Mouse (Mus musculus) left cerebral cortex, adult 9 months (tissue): ENCODE data around the gene Sorcs3.

Experiments used
- DNase-seq, 2 experiments: peaks; one replicate each; pipeline ENCODE4 v3.0.0; 2022; ENCODE audit warnings: low spot score in 2 of 2

Gene Sorcs3

GRCm38 (mm10) chr19:48378006-48378540, 172.2 kb downstream of the Sorcs3 start:
- DNase-seq: no peak

- peak in 1 of 2 experiments; percentile 71 for DNase-seq
Measured at GRCm38 (mm10) chr19:48391551-48391950, 185.7 kb downstream of the Sorcs3 start.

GRCm38 (mm10) chr19:48404774-48405495, 199.1 kb downstream of the Sorcs3 start:
- no peak for DNase-seq

GRCm38 (mm10) chr19:48408221-48408620, 202.4 kb downstream of the Sorcs3 start:
- no peak for DNase-seq

GRCm38 (mm10) chr19:48411332-48411731, 205.5 kb downstream of the Sorcs3 start:
- DNase-seq: no peak

- DNase-seq: peak in 1 of 2 experiments; percentile 64
Measured at GRCm38 (mm10) chr19:48413836-48414235, 208.0 kb downstream of the Sorcs3 start.

GRCm38 (mm10) chr19:48418356-48418755, 212.5 kb downstream of the Sorcs3 start:
- DNase-seq: no peak

GRCm38 (mm10) chr19:48429263-48429662, 223.4 kb downstream of the Sorcs3 start:
- DNase-seq: peak in 1 of 2 experiments; percentile 21

GRCm38 (mm10) chr19:48429755-48430154, 223.9 kb downstream of the Sorcs3 start:
- peak in 1 of 2 experiments; percentile 11 for DNase-seq

GRCm38 (mm10) chr19:48430328-48430727, 224.5 kb downstream of the Sorcs3 start:
- DNase-seq: no peak

- no peak for DNase-seq
Measured at GRCm38 (mm10) chr19:48438450-48438849, 232.6 kb downstream of the Sorcs3 start.

GRCm38 (mm10) chr19:48461141-48461540, 255.3 kb downstream of the Sorcs3 start:
- DNase-seq: no peak

GRCm38 (mm10) chr19:48462426-48462825, 256.6 kb downstream of the Sorcs3 start:
- DNase-seq: peak in 1 of 2 experiments; percentile 30

GRCm38 (mm10) chr19:48463494-48463893, 257.7 kb downstream of the Sorcs3 start:
- DNase-seq: peak in 1 of 2 experiments; percentile 56

GRCm38 (mm10) chr19:48467471-48467870, 261.6 kb downstream of the Sorcs3 start:
- DNase-seq: no peak

- DNase-seq: no peak
Measured at GRCm38 (mm10) chr19:48469791-48470410, 264.1 kb downstream of the Sorcs3 start.

- no peak for DNase-seq
Measured at GRCm38 (mm10) chr19:48471927-48472326, 266.1 kb downstream of the Sorcs3 start.

GRCm38 (mm10) chr19:48475784-48476410, 270.1 kb downstream of the Sorcs3 start:
- DNase-seq: no peak

- peak; percentile 41 to 43 for DNase-seq
Measured at GRCm38 (mm10) chr19:48478864-48479263, 273.0 kb downstream of the Sorcs3 start.

GRCm38 (mm10) chr19:48482946-48483345, 277.1 kb downstream of the Sorcs3 start:
- no peak for DNase-seq

- no peak for DNase-seq
Measured at GRCm38 (mm10) chr19:48491111-48491510, 285.3 kb downstream of the Sorcs3 start.

- DNase-seq: no peak
Measured at GRCm38 (mm10) chr19:48503896-48504620, 298.2 kb downstream of the Sorcs3 start.
